Mouse (Mus musculus): Measurements from ENCODE around the gene Drd2. TPM values are rescaled to one million over a fixed set of nuclear protein-coding genes. Genes with fewer than 3 reads are reported as not detected.

The Drd2 gene
- polyA plus RNA-seq, 1 experiment, result not detected

DNA sequence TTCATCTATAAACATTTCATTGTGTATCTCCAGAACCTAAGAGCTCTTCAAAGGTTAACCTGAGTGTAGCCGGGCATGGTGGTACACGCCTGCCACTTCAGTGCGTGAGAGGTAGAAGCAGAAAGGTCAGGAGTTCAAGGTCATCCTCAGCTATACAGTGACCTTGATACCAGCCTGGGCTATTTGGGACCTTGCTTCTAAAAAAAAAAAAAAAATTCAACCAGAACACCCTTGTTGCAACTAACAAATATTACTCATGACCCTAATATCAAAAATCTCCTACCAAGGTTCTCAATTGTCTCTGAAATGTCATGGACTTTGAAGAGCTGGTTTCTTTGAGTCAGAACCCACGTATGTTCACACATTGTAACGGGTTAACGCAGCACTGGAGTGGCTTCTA lies 44.4 kb downstream of the Drd2 start:
- Histone ChIP-seq H3K4me1 (ENCODE audit: control insufficient read depth, insufficient read depth, low read length) (no peaks in the 10 kb centered on the region), H3K27ac (ENCODE audit: insufficient read depth, low read depth, low read length) (no peak overlapping the region), H3K4me3 (ENCODE audit: insufficient read depth, low read length) (no peak overlapping the region)
- TF ChIP-seq POLR2A (IDR thresholded peaks at IDR 0.05; ENCODE audit: borderline replicate concordance, low read depth, low read length) (no peak), CTCF (IDR thresholded peaks at IDR 0.05; ENCODE audit: low read depth, low read length) (no peak)

DNA sequence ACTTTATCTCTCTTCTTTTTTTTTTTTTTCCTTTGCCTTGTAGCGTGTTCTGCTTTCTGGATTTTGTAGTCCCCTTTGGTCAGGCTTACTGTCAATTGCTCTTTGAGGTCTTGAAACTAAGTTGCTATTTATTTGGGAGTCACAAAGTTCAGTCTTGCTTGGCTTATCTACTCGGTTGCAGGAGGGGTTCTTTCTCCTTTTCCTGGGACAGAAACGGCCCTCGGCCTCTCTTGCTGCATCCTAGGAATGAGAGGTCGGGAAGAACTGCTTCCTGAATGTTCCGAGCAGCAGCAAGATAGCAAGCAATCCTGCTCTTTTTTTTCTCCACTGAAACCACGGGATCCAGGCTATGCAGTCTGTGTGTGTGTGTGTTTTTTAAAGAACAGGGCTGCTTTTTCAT lies 44.9 kb downstream of the Drd2 start:
- Histone ChIP-seq H3K27ac (ENCODE audit: insufficient read depth, low read depth, low read length) (no peak overlapping the region), H3K4me3 (ENCODE audit: insufficient read depth, low read length) (no peak overlapping the region), H3K4me1 (ENCODE audit: control insufficient read depth, insufficient read depth, low read length) (no peaks in the 10 kb centered on the region)
- TF ChIP-seq POLR2A (IDR thresholded peaks at IDR 0.05; ENCODE audit: borderline replicate concordance, low read depth, low read length), result no peak
- no peak for TF ChIP-seq CTCF (IDR thresholded peaks at IDR 0.05; ENCODE audit: low read depth, low read length)

DNA sequence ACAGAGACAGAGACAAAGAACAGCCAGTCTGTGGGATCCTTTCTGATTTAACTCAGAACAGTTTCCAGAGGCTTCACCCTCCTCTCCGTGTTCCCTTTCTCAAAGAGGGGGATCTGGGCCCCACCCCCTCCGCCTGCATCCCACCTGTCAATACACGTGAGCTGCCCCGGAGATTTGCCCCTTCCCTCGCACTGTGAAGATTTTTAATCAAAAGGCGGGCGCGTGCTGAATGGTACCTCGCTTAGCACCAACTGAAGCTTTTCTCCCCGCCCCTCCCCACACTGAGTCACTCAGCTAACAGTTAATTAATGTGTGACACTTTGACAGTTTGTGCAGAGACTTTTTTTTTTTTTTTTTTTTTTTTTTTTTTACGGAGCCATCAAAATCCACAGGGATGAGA lies 45.7 kb downstream of the Drd2 start:
- TF ChIP-seq CTCF (IDR thresholded peaks at IDR 0.05; ENCODE audit: low read depth, low read length), result no peak
- TF ChIP-seq POLR2A (IDR thresholded peaks at IDR 0.05; ENCODE audit: borderline replicate concordance, low read depth, low read length), result no peak
- Histone ChIP-seq H3K27ac (ENCODE audit: insufficient read depth, low read depth, low read length) (no peak overlapping the region), H3K4me3 (ENCODE audit: insufficient read depth, low read length) (no peak overlapping the region), H3K4me1 (ENCODE audit: control insufficient read depth, insufficient read depth, low read length) (no peaks in the 10 kb centered on the region)

DNA sequence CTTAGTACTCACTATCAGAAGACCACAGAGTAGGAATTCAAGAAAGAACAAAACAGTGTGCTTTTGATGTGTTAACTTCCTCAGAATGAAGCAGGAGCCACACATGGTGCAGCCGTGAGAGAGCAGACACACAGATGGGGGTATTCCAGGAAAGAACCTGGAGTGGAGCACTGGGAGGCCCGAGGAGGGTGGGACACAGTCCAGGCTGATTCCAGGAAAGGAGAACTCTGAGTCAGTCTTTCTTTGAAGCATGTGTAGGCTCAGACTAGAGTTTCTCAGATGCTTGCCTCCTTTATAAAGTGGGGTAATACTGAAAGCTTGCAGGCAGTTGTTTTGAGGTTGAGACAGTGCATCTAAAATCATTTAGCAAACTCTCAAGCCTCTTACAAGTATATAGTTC lies 51.8 kb downstream of the Drd2 start:
- Histone ChIP-seq H3K27ac (ENCODE audit: insufficient read depth, low read depth, low read length) (no peak overlapping the region), H3K4me1 (ENCODE audit: control insufficient read depth, insufficient read depth, low read length) (no peaks in the 10 kb centered on the region), H3K4me3 (ENCODE audit: insufficient read depth, low read length) (no peak overlapping the region)
- TF ChIP-seq CTCF (IDR thresholded peaks at IDR 0.05; ENCODE audit: low read depth, low read length) (no peak), POLR2A (IDR thresholded peaks at IDR 0.05; ENCODE audit: borderline replicate concordance, low read depth, low read length) (no peak)

DNA sequence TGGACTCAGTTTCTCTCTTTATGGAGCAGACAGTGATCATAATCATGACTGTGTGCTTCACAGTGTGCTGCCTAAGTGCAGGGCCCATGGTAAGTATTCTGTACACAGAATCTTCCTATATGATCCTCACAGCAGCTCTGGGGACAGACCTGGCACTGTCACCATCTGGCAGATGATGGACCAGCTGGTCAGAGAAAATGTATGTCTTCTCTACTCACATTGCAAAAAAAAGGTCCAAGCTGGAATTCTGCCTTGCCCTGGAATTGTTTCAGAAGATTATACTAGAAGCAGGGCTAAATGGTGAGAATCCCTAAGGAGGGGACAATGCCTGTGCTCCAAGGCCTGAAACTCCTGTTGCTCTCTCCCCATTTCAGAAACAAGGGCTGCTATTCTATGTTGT lies 55.6 kb downstream of the Drd2 start:
- no peaks in the 10 kb centered on the region for H3K4me1 ChIP-seq (ENCODE audit: control insufficient read depth, insufficient read depth, low read length)
- no peak overlapping the region for H3K4me3 ChIP-seq (ENCODE audit: insufficient read depth, low read length)
- TF ChIP-seq POLR2A (IDR thresholded peaks at IDR 0.05; ENCODE audit: borderline replicate concordance, low read depth, low read length) (no peak), CTCF (IDR thresholded peaks at IDR 0.05; ENCODE audit: low read depth, low read length) (no peak)
- no peak overlapping the region for H3K27ac ChIP-seq (ENCODE audit: insufficient read depth, low read depth, low read length)

DNA sequence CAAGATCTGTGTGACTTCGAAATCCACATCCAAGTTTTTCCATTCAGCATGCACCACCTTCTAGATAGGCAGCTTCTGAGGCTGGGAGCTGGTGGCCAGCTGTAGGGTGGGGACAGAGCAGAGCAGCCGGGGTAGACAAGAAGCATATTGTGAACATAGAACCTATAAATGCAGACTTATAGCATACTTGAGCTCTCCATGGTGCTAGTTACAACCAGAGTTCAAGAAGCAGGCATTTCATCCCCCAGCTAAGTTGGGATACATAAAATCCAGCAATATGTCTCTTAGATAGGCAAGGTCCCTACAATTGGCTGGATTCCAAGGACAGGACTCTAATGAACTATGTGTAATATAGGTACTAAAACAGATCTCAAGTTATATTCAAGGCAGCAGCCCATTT lies 63.3 kb downstream of the Drd2 start:
- no peak for TF ChIP-seq CTCF (IDR thresholded peaks at IDR 0.05; ENCODE audit: low read depth, low read length)
- no peak for TF ChIP-seq POLR2A (IDR thresholded peaks at IDR 0.05; ENCODE audit: borderline replicate concordance, low read depth, low read length)
- Histone ChIP-seq H3K4me3 (ENCODE audit: insufficient read depth, low read length) (no peak overlapping the region), H3K27ac (ENCODE audit: insufficient read depth, low read depth, low read length) (no peak overlapping the region), H3K4me1 (ENCODE audit: control insufficient read depth, insufficient read depth, low read length) (no peaks in the 10 kb centered on the region)

DNA sequence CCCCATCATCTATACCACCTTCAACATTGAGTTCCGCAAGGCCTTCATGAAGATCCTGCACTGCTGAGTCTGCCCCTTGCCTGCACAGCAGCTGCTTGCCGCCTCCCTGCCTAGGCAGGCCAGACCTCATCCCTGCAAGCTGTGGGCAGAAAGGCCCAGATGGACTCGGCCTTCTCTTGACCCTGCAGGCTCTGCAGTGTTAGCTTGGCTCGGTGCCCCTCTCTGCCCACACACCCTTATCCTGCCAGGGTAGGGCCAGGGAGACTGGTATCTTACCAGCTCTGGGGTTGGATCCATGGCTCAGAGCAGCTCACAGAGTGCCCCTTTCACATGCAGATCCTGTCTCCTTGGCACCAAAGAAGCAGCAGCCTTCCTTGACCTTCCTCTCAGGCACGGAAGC lies 66.6 kb downstream of the Drd2 start:
- TF ChIP-seq POLR2A (IDR thresholded peaks at IDR 0.05; ENCODE audit: borderline replicate concordance, low read depth, low read length), result no peak
- TF ChIP-seq CTCF (IDR thresholded peaks at IDR 0.05; ENCODE audit: low read depth, low read length), result no peak
- no peak overlapping the region for H3K27ac ChIP-seq (ENCODE audit: insufficient read depth, low read depth, low read length)
- H3K4me1 ChIP-seq (ENCODE audit: control insufficient read depth, insufficient read depth, low read length), result no peaks in the 10 kb centered on the region
- H3K4me3 ChIP-seq (ENCODE audit: insufficient read depth, low read length), result no peak overlapping the region

DNA sequence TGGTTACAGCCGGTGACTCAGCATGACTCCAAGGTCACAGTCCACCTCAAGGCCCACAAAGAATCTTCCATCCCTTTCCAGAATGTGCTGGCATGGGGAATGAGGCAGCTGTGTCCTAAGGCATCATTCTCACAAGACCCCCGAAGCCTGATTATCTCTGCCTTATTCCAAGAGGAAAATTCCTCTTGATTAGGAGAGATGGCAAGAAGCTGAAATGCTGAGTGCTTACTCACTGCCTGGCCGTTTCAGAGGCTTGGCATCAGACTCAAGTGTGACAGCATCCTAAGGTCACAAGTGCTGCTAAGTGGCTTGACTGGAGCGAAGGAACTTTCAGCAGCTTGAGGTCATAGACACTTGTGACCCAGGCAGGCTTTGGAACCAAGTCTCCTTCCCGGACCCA lies 70.2 kb downstream of the Drd2 start:
- TF ChIP-seq POLR2A (IDR thresholded peaks at IDR 0.05; ENCODE audit: borderline replicate concordance, low read depth, low read length) (no peak), CTCF (IDR thresholded peaks at IDR 0.05; ENCODE audit: low read depth, low read length) (no peak)

DNA sequence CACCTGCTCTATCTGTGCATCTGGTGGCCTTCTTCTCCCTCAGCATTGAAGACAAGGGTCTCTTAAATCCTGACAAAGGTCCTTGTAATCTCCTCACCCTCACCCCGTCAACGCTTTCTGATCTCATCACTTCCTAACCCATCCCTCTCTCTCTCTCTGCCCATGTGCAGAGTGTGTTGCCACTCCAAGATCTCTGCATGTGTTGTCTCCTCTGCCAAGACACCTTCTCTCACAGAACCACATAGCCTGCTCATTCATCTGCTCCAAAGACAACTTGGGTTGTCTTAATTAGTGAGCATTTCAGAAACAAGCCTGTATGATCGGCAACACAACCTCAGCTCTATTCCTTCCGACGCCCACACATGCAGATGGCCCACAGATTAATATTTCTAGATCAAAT lies 83.4 kb downstream of the Drd2 start:
- Histone ChIP-seq H3K4me1 (ENCODE audit: control insufficient read depth, insufficient read depth, low read length) (no peaks in the 10 kb centered on the region), H3K4me3 (ENCODE audit: insufficient read depth, low read length) (no peak overlapping the region), H3K27ac (ENCODE audit: insufficient read depth, low read depth, low read length) (no peak overlapping the region)
- no peak for TF ChIP-seq CTCF (IDR thresholded peaks at IDR 0.05; ENCODE audit: low read depth, low read length)
- TF ChIP-seq POLR2A (IDR thresholded peaks at IDR 0.05; ENCODE audit: borderline replicate concordance, low read depth, low read length), result no peak

More for the DNA sequence above, 70.2 kb downstream of the Drd2 start:
- no peak overlapping the region for H3K27ac ChIP-seq (ENCODE audit: insufficient read depth, low read depth, low read length)
- H3K4me1 ChIP-seq (ENCODE audit: control insufficient read depth, insufficient read depth, low read length), result no peaks in the 10 kb centered on the region
- H3K4me3 ChIP-seq (ENCODE audit: insufficient read depth, low read length), result no peak overlapping the region

DNA sequence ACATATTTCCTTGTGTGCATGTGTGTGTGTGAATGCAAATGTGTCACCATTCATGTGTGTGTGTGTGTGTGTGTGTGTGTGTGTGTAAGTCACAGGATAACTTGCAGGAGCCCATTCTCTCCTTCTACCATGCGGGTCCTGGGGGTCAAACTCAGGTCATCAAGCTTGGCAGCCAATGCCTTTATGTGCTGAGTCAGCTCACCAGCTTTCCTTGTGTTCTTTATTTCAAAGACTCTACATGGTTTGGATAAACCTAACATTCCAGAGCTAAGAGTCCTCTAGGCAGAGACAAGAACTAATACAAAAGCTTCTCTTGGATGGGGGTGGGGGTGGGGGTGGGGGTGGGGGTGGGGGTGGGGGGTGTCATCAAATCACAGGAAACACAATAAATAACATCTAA lies 85.2 kb downstream of the Drd2 start:
- Histone ChIP-seq H3K4me1 (ENCODE audit: control insufficient read depth, insufficient read depth, low read length) (no peaks in the 10 kb centered on the region), H3K27ac (ENCODE audit: insufficient read depth, low read depth, low read length) (no peak overlapping the region), H3K4me3 (ENCODE audit: insufficient read depth, low read length) (no peak overlapping the region)
- TF ChIP-seq CTCF (IDR thresholded peaks at IDR 0.05; ENCODE audit: low read depth, low read length) (no peak), POLR2A (IDR thresholded peaks at IDR 0.05; ENCODE audit: borderline replicate concordance, low read depth, low read length) (no peak)

DNA sequence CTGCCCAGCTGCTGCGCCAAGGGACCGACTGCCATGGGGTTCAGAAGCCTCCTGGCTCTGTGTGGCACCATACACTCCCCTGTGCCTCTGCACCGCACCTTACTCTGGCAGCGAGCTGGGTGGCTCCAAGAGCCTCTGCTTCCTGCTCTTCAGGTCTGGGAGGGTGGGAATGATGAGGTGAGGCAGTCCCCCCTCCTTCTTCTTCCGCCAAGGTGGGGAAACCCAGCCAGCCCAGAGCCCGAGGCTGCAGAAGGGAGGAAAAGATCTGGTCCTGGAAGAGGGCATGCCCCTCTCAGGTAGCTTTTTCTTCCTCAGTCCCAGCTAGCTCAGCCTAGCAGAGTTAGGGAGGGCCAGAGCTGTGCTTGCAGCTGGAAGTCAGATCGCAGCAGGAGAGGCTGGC lies 86.5 kb downstream of the Drd2 start, which contains the start of gene Ankk1:
Gene Ankk1 (minus strand): TSS at position 101 of the 400 bp plus-strand sequence.
- no peak within 1 kb of the TSS for H3K27ac ChIP-seq (ENCODE audit: insufficient read depth, low read depth, low read length)
- no peak within 1 kb of the TSS for H3K4me3 ChIP-seq (ENCODE audit: insufficient read depth, low read length)
- H3K4me1 ChIP-seq (ENCODE audit: control insufficient read depth, insufficient read depth, low read length), result no peaks in the 10 kb centered on the region
- TF ChIP-seq CTCF (IDR thresholded peaks at IDR 0.05; ENCODE audit: low read depth, low read length) (no peak), POLR2A (IDR thresholded peaks at IDR 0.05; ENCODE audit: borderline replicate concordance, low read depth, low read length) (no peak)
